Mouse (Mus musculus) G1E (cell line): ENCODE results near the gene Scfd2. TPM values are rescaled to one million over a fixed set of nuclear protein-coding genes. Genes with fewer than 3 reads are reported as not detected.

Experiments used
- ATAC-seq: 2 replicates; pipeline ENCODE4 v1.8.0; 2016; ENCODE audit warnings: mild to moderate bottlenecking; ENCODE audit not compliant: insufficient number of reproducible peaks, poor library complexity, low FRiP score, severe bottlenecking; ENCODE audit errors: extremely low read depth
- DNase-seq: peaks from one replicate; pipeline ENCODE4 v3.0.0; 2012; ENCODE audit warnings: low spot score
- H3K27me3 ChIP-seq: 2 replicates; pipeline ENCODE4 v1.6.1; 2012; ENCODE audit warnings: mild to moderate bottlenecking, low read length, inconsistent platforms; ENCODE audit not compliant: insufficient read depth
- H3K36me3 ChIP-seq: replicated peaks from 2 replicates; pipeline ENCODE3; 2012; ENCODE audit warnings: mild to moderate bottlenecking, inconsistent platforms
- H3K4me1 ChIP-seq: 2 replicates; pipeline ENCODE4 v1.6.1; 2012; ENCODE audit warnings: low read depth, low read length, inconsistent platforms, mixed read lengths; ENCODE audit not compliant: insufficient read depth
- H3K4me3 ChIP-seq: 2 replicates; pipeline ENCODE4 v1.5.1; 2012; ENCODE audit warnings: low read depth, mild to moderate bottlenecking, inconsistent platforms, low read length, moderate library complexity, mixed read lengths
- H3K9me3 ChIP-seq: replicated peaks from 2 replicates; pipeline ENCODE4 v1.6.1; 2012; ENCODE audit warnings: inconsistent platforms
- CTCF ChIP-seq: IDR thresholded peaks from 2 replicates; pipeline ENCODE4 v1.5.1; 2012; ENCODE audit warnings: low read depth, low read length, inconsistent platforms, mixed read lengths
- GATA1 ChIP-seq: IDR thresholded peaks from 2 replicates; pipeline ENCODE4 v1.6.1; 2012; ENCODE audit warnings: borderline replicate concordance, low read length, inconsistent platforms, mixed read lengths
- GATA2 ChIP-seq: IDR thresholded peaks from 2 replicates; pipeline ENCODE4 v1.6.1; 2012; ENCODE audit warnings: low read depth, low read length, inconsistent platforms, borderline replicate concordance
- POLR2AphosphoS5 ChIP-seq: IDR thresholded peaks from 2 replicates; pipeline ENCODE4 v1.6.1; 2012; ENCODE audit warnings: low read depth, low read length, inconsistent platforms; ENCODE audit not compliant: insufficient replicate concordance
- TAL1 ChIP-seq: conservative IDR thresholded peaks from 2 replicates; pipeline ENCODE4 v1.6.1; 2012; ENCODE audit warnings: low read depth, low read length, inconsistent platforms, mixed read lengths
- polyA plus RNA-seq: library from polyadenylated mRNA; stranded (reverse); fragments of >175 nt; gene quantifications from 2 replicates; pipeline ENCODE4 v1.2.3, GENCODE M21; 2012
- total RNA-seq, 2 experiments: library from RNA; stranded (forward) in 1 of 2; stranded (reverse) in 1 of 2; fragments of 200-1000 nt in 1 of 2; fragments of >200 nt in 1 of 2; fragmentation: Nextera tagmentation in 1 of 2; gene quantifications; 2 replicates each; pipeline ENCODE4 v1.2.3; 2014 to 2017

Scfd2 gene
- total and polyA plus RNA-seq, 3 experiments, result 5.1 to 12.3 (median 8.9) TPM

GRCm38 (mm10) chr5:74233808-74234207, 297.8 kb downstream of the Scfd2 start:
- DNase-seq (no peak), ATAC-seq (no peak)
- no peak for TF ChIP-seq POLR2AphosphoS5
- no peak for TF ChIP-seq GATA1
- no peak for TF ChIP-seq CTCF
- TF ChIP-seq TAL1, result no peak
- no peak for TF ChIP-seq GATA2
- H3K27me3 ChIP-seq, result no peaks in the 10 kb centered on the region
- H3K4me1 ChIP-seq, result no peaks in the 10 kb centered on the region
- H3K4me3 ChIP-seq, result no peak overlapping the region
- peaks cover 7% of the 10 kb centered on the region for H3K36me3 ChIP-seq
- no peaks in the 10 kb centered on the region for H3K9me3 ChIP-seq

- peaks cover 5% of the 10 kb centered on the region for H3K36me3 ChIP-seq
- H3K4me1 ChIP-seq, result no peaks in the 10 kb centered on the region
- H3K9me3 ChIP-seq, result no peaks in the 10 kb centered on the region
- ATAC-seq (no peak), DNase-seq (no peak)
- H3K27me3 ChIP-seq, result no peaks in the 10 kb centered on the region
- TF ChIP-seq CTCF (no peak), POLR2AphosphoS5 (no peak), GATA1 (no peak), GATA2 (no peak), TAL1 (no peak)
- no peak overlapping the region for H3K4me3 ChIP-seq
Measured at GRCm38 (mm10) chr5:74230525-74230924, 301.0 kb downstream of the Scfd2 start.

GRCm38 (mm10) chr5:74229775-74230413, 301.7 kb downstream of the Scfd2 start:
- Histone ChIP-seq H3K4me1 (no peaks in the 10 kb centered on the region), H3K9me3 (no peaks in the 10 kb centered on the region), H3K27me3 (no peaks in the 10 kb centered on the region), H3K4me3 (no peak overlapping the region), H3K36me3 (peaks cover 5% of the 10 kb centered on the region)
- ATAC-seq, result no peak
- TF ChIP-seq GATA2 (no peak), POLR2AphosphoS5 (no peak), TAL1 (no peak), GATA1 (no peak), CTCF (no peak)
- no peak for DNase-seq

GRCm38 (mm10) chr5:74228938-74229337, 302.6 kb downstream of the Scfd2 start:
- Histone ChIP-seq H3K4me1 (no peaks in the 10 kb centered on the region), H3K9me3 (no peaks in the 10 kb centered on the region), H3K27me3 (no peaks in the 10 kb centered on the region), H3K36me3 (peaks cover 2% of the 10 kb centered on the region), H3K4me3 (no peak overlapping the region)
- ATAC-seq, result no peak
- no peak for DNase-seq
- TF ChIP-seq POLR2AphosphoS5 (no peak), CTCF (no peak), GATA2 (no peak), TAL1 (no peak), GATA1 (no peak)

- TF ChIP-seq POLR2AphosphoS5 (no peak), GATA2 (no peak), CTCF (no peak), TAL1 (no peak), GATA1 (no peak)
- no peak for ATAC-seq
- no peak overlapping the region for H3K4me3 ChIP-seq
Measured at GRCm38 (mm10) chr5:74227352-74227751, 304.2 kb downstream of the Scfd2 start.

GRCm38 (mm10) chr5:74226183-74226582, 305.4 kb downstream of the Scfd2 start:
- DNase-seq, result no peak
- TF ChIP-seq GATA1, result no peak
- TF ChIP-seq POLR2AphosphoS5, result no peak
- TF ChIP-seq TAL1, result no peak
- TF ChIP-seq GATA2, result no peak
- no peak for TF ChIP-seq CTCF
- Histone ChIP-seq H3K27me3 (no peaks in the 10 kb centered on the region), H3K9me3 (no peaks in the 10 kb centered on the region), H3K4me1 (no peaks in the 10 kb centered on the region), H3K36me3 (no peaks in the 10 kb centered on the region), H3K4me3 (no peak overlapping the region)
- no peak for ATAC-seq

More at GRCm38 (mm10) chr5:74227352-74227751, 304.2 kb downstream of the Scfd2 start:
- no peak for DNase-seq
- Histone ChIP-seq H3K36me3 (no peaks in the 10 kb centered on the region), H3K4me1 (no peaks in the 10 kb centered on the region), H3K27me3 (no peaks in the 10 kb centered on the region), H3K9me3 (no peaks in the 10 kb centered on the region)

- H3K9me3 ChIP-seq, result no peaks in the 10 kb centered on the region
- ATAC-seq, result no peak
- no peaks in the 10 kb centered on the region for H3K27me3 ChIP-seq
Measured at GRCm38 (mm10) chr5:74224480-74224879, 307.1 kb downstream of the Scfd2 start.

More at GRCm38 (mm10) chr5:74224480-74224879, 307.1 kb downstream of the Scfd2 start:
- Histone ChIP-seq H3K4me3 (no peak overlapping the region), H3K36me3 (no peaks in the 10 kb centered on the region), H3K4me1 (no peaks in the 10 kb centered on the region)
- DNase-seq, result no peak
- TF ChIP-seq POLR2AphosphoS5, result no peak
